Mouse (Mus musculus) stomach, postnatal 0 days (tissue): ENCODE measurements around the gene Stom. TPM values are rescaled to one million over a fixed set of nuclear protein-coding genes. Genes with fewer than 3 reads are reported as not detected.

Source experiments
- ATAC-seq: fragments of 200-750 bp; cut with Nextera tagmentation; 2 replicates; pipeline ENCODE4 v1.8.0; 2017; ENCODE audit not compliant: low FRiP score, low TSS enrichment
- DNase-seq: peaks from one replicate; pipeline ENCODE4 v3.0.0-alpha.2; 2016; ENCODE audit warnings: low spot score
- H3K27ac ChIP-seq: fragments of 300-500 bp; sonication (generic); replicated peaks from 2 replicates; pipeline ENCODE4 v1.5.1; 2014; ENCODE audit warnings: mild to moderate bottlenecking, control low read depth
- H3K27me3 ChIP-seq: fragments of 300-500 bp; sonication (generic); 2 replicates; pipeline ENCODE4 v1.6.1; 2014; ENCODE audit warnings: low read length; ENCODE audit not compliant: control insufficient read depth, insufficient read depth
- H3K36me3 ChIP-seq: fragments of 300-500 bp; sonication (generic); 2 replicates; pipeline ENCODE4 v1.6.1; 2014; ENCODE audit warnings: low read length, mixed read lengths; ENCODE audit not compliant: control insufficient read depth, insufficient read depth
- H3K4me1 ChIP-seq: fragments of 300-500 bp; sonication (generic); replicated peaks from 2 replicates; pipeline ENCODE4 v1.6.1; 2014; ENCODE audit warnings: antibody characterized with exemption; ENCODE audit not compliant: control insufficient read depth, insufficient read depth
- H3K4me2 ChIP-seq: fragments of 300-500 bp; sonication (generic); replicated peaks from 2 replicates; pipeline ENCODE4 v1.6.1; 2014; ENCODE audit warnings: low read depth, mild to moderate bottlenecking, control low read depth, moderate library complexity
- H3K4me3 ChIP-seq: fragments of 300-500 bp; sonication (generic); 2 replicates; pipeline ENCODE4 v1.5.1; 2014; ENCODE audit warnings: low read depth, low read length, control low read depth
- H3K9ac ChIP-seq: fragments of 300-500 bp; sonication (generic); 2 replicates; pipeline ENCODE4 v1.6.1; 2014; ENCODE audit warnings: mild to moderate bottlenecking, low read length, control low read depth, mixed read lengths
- H3K9me3 ChIP-seq: fragments of 300-500 bp; sonication (generic); 2 replicates; pipeline ENCODE4 v1.6.1; 2016; ENCODE audit warnings: low read length; ENCODE audit not compliant: control insufficient read depth
- CTCF ChIP-seq: IDR thresholded peaks from 2 replicates; pipeline ENCODE4 v1.5.1; 2016; ENCODE audit warnings: antibody characterized with exemption, low read depth, mild to moderate bottlenecking, moderate library complexity
- WGBS: fragments of 180-500 bp; shearing (Covaris S2); extraction: QIAGEN DNeasy Blood & Tissue Kit; methylation state at CpG from one replicate; pipeline ENCODE4 v1.1.7; 2014; 5-methylcytosine and 5-hydroxymethylcytosine counted together
- polyA plus RNA-seq: library from polyadenylated mRNA; unstranded; fragments of >200 nt; fragmentation: Nextera tagmentation; extraction: Ambion mirVana; gene quantifications from 2 replicates; pipeline ENCODE4 v1.2.1, GENCODE M21; 2015

Gene Stom
- polyA plus RNA-seq, 1 experiment from 2014 or later: 53.5 TPM

DNA sequence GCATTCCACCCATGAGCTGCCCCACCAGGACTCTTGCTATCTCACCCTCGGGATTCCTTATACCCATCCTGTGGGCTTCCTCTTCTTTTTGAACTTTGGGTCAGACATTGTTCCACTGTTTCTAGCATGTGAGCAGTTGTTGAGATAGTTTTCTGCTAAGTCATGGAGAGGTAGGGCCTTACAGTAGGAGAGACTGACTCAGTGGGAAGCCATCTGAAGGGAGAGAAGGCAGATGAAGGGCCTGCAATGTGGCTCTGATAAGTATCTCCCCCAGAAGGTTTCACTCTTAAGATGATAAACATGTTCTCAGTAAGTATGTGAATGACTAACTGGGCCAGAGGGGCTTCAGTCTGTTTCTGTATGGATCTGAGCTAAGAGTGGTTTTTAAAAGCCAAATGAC, 72.7 kb downstream of the Stom start:
- Histone ChIP-seq H3K27me3 (no peaks in the 10 kb centered on the region), H3K27ac (no peak overlapping the region), H3K4me3 (no peak overlapping the region), H3K9ac (no peak overlapping the region), H3K4me1 (peaks cover 24% of the 10 kb centered on the region), H3K4me2 (no peak overlapping the region), H3K9me3 (no peaks in the 10 kb centered on the region), H3K36me3 (no peaks in the 10 kb centered on the region)
- 53% methylated on average over 1 of the region's 1 CpGs for WGBS
- ATAC-seq (no peak), DNase-seq (no peak)
- no peak for TF ChIP-seq CTCF

Other genes with a start within 250 kb of the Stom start
- 0.15 and 0.25 TPM in 2 replicates for gene AI182371, start 235.4 kb downstream of the Stom start, polyA plus RNA-seq
- 7.3 and 8.0 TPM in 2 replicates for gene Cntrl, start 227.5 kb downstream of the Stom start, polyA plus RNA-seq
- 325 and 350 TPM in 2 replicates for gene Rab14, start 135.9 kb downstream of the Stom start, polyA plus RNA-seq
- 398 and 433 TPM in 2 replicates for gene Gsn, start 80.6 kb downstream of the Stom start, polyA plus RNA-seq
- not detected in 2 replicates for gene 4930568D16Rik, start 30.8 kb upstream of the Stom start, polyA plus RNA-seq
- not detected in 2 replicates for gene 4930402F06Rik, start 60.2 kb upstream of the Stom start, polyA plus RNA-seq
- 10.7 and 11.5 TPM in 2 replicates for gene Ggta1, start 126.3 kb upstream of the Stom start, polyA plus RNA-seq
- gene Dab2ip, start 221.3 kb upstream of the Stom start, polyA plus RNA-seq: 46.4 and 48.1 TPM in 2 replicates